Mouse (Mus musculus): ENCODE data around the gene Kirrel3. TPM values are rescaled to one million over a fixed set of nuclear protein-coding genes. Genes with fewer than 3 reads are reported as not detected.

Gene Kirrel3
- polyA plus RNA-seq, 1 experiment from 2014 or later: 6.0 TPM

DNA sequence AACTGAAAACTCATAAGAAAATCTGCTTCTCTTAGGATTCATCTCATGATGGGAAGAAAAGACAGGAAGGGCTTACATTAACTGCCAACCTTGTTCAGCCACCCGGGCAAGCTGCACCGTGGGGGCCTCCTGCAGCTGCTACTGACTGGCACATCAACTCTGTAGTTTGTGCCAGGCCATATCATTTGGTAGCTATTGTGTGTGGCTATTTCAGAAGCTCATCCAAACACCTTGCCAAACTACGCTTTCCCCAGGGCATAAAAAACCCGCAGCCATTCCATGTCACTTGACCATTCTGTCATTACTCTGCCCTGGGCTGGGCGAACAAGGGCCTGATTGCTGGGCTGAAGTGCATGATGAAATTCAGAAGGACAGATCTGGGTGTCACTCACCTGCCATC is 453.9 kb downstream of the Kirrel3 start:
- WGBS: 92% methylated on average over 5 of the region's 5 CpGs
- ATAC-seq (ENCODE audit: low FRiP score) (no peak), DNase-seq (ENCODE audit: low spot score, missing footprints) (no peak)
- H3K4me3 ChIP-seq (ENCODE audit: low read depth, low read length): no peak overlapping the region
- no peak overlapping the region for H3K27ac ChIP-seq (ENCODE audit: low read depth, low read length)
- H3K4me1 ChIP-seq (ENCODE audit: control insufficient read depth, insufficient read depth, low read length): peaks cover 2% of the 10 kb centered on the region; the same call in 1 of the 2 replicates
- H3K4me2 ChIP-seq: no peak overlapping the region
- H3K9ac ChIP-seq (ENCODE audit: low read length): no peak overlapping the region
- H3K36me3 ChIP-seq (ENCODE audit: control insufficient read depth, insufficient read depth, low read length): no peaks in the 10 kb centered on the region
- no peaks in the 10 kb centered on the region for H3K27me3 ChIP-seq (ENCODE audit: control insufficient read depth, insufficient read depth, low read length)
- H3K9me3 ChIP-seq (ENCODE audit: control insufficient read depth, low read length): no peaks in the 10 kb centered on the region

DNA sequence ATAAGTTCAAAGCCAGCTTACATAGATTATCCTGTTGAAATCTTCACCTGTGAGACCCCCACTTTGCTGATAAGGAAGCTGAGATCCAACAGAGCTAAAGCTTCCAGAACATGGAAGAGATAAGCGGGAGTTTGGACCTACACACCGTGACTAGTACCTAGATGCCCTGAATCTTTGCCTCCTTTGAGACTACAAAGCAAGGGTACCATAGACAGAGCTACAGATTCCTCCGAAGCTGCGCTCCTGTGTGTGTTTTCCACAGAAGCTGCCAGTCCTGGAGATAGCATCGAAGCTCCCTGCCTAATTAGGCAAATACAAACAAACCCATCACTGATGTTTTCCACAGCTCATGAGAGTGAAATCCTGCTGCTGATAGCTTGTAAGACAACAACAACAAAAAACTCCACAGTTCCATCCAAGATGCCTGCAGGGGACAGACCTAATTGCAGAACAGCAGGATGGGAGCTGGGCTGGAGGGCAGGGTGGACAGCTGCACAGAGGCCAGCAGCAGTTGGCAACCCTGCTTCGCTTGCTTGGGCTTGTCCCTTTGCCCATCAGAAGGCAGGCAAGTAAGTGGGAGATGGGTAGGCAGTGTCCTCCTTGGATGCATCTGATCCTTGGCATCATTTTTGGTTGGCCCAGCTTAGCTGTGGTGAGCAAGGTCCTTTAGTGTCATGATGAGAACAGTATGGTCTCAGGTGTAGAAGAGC is 456.6 kb downstream of the Kirrel3 start:
- no peak for ATAC-seq (ENCODE audit: low FRiP score)

DNA sequence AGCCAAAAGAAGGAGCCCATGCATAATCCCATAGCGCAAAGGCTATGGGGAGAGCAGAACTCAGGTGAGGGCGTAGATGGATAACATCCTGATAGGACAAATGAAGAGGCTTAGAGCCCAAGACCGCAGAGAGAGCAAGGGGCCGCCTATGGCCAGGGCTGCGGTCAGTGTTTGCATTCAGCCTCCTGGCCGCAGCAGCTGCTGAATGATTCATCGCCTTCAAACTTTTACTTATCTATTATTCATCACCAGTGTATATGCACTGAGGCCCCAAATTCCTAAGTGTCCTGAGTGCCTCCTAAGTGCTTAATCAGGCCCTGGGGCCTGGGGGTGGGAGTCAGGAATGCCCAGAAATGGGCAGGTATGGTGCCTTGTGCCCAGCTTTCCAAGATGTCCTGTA is 457.3 kb downstream of the Kirrel3 start:
- H3K4me1 ChIP-seq (ENCODE audit: control insufficient read depth, insufficient read depth, low read length): peaks cover 2% of the 10 kb centered on the region; the same call in 1 of the 2 replicates
- H3K4me3 ChIP-seq (ENCODE audit: low read depth, low read length): no peak overlapping the region
- no peaks in the 10 kb centered on the region for H3K27me3 ChIP-seq (ENCODE audit: control insufficient read depth, insufficient read depth, low read length)
- 85% methylated on average over 7 of the region's 7 CpGs for WGBS
- H3K27ac ChIP-seq (ENCODE audit: low read depth, low read length): no peak overlapping the region
- no peak for ATAC-seq (ENCODE audit: low FRiP score)
- peak; percentile 76 for DNase-seq (ENCODE audit: low spot score, missing footprints)
- no peak overlapping the region for H3K9ac ChIP-seq (ENCODE audit: low read length)
- H3K9me3 ChIP-seq (ENCODE audit: control insufficient read depth, low read length): no peaks in the 10 kb centered on the region
- no peak overlapping the region for H3K4me2 ChIP-seq
- no peaks in the 10 kb centered on the region for H3K36me3 ChIP-seq (ENCODE audit: control insufficient read depth, insufficient read depth, low read length)

More for the DNA sequence above, 456.6 kb downstream of the Kirrel3 start:
- Histone ChIP-seq H3K4me1 (ENCODE audit: control insufficient read depth, insufficient read depth, low read length) (peaks cover 2% of the 10 kb centered on the region; the same call in 1 of the 2 replicates), H3K9ac (ENCODE audit: low read length) (no peak overlapping the region), H3K36me3 (ENCODE audit: control insufficient read depth, insufficient read depth, low read length) (no peaks in the 10 kb centered on the region), H3K27ac (ENCODE audit: low read depth, low read length) (no peak overlapping the region), H3K4me2 (no peak overlapping the region), H3K9me3 (ENCODE audit: control insufficient read depth, low read length) (no peaks in the 10 kb centered on the region), H3K27me3 (ENCODE audit: control insufficient read depth, insufficient read depth, low read length) (no peaks in the 10 kb centered on the region), H3K4me3 (ENCODE audit: low read depth, low read length) (no peak overlapping the region)
- no peak for DNase-seq (ENCODE audit: low spot score, missing footprints)
- WGBS: 84% methylated on average over 6 of the region's 6 CpGs

DNA sequence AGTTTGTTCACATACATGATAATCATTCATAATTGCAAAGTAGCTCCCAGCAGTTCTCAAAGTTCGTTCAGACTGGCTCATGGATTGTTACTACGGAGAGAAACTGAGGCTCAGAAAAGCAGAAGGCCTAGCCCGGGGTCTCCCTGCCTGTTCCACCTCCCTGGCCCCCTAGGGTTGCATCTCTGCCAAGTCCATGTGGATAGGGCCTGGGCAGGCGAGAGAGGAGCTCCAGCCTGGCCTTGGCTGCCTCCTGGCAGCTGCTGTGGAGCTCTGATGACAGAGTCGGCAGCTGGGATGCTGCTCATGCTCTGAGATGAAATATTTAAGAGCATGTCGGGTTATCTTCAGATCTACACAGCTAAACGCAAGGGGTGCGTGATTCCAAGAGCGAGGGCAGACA is 459.6 kb downstream of the Kirrel3 start:
- Histone ChIP-seq H3K9me3 (ENCODE audit: control insufficient read depth, low read length) (no peaks in the 10 kb centered on the region), H3K4me1 (ENCODE audit: control insufficient read depth, insufficient read depth, low read length) (peaks cover 2% of the 10 kb centered on the region; the same call in 1 of the 2 replicates), H3K36me3 (ENCODE audit: control insufficient read depth, insufficient read depth, low read length) (no peaks in the 10 kb centered on the region), H3K27ac (ENCODE audit: low read depth, low read length) (no peak overlapping the region), H3K4me3 (ENCODE audit: low read depth, low read length) (no peak overlapping the region), H3K4me2 (no peak overlapping the region), H3K27me3 (ENCODE audit: control insufficient read depth, insufficient read depth, low read length) (no peaks in the 10 kb centered on the region), H3K9ac (ENCODE audit: low read length) (no peak overlapping the region)
- ATAC-seq (ENCODE audit: low FRiP score) (no peak), DNase-seq (ENCODE audit: low spot score, missing footprints) (no peak)
- WGBS: 83% methylated on average over 9 of the region's 9 CpGs

DNA sequence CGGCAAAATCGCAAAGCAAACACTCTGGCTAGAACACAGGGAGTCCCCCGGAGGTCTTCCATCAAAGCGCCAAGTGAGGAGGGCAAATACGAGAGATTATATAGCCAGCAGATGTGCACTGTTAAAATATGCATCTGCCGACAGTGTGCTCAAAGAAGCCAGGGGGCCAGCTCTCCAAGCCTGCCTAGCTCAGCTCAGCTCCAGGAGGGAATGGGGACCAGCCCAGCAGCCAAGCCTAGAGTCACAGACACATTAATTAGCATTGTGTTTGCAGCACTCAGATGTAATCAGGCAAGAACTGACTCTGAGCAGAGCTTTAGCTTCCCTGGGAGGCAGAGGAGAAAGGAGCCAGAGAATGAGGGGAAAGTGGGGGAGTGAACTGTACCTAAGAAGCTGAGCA is 461.6 kb downstream of the Kirrel3 start:
- no peak overlapping the region for H3K4me3 ChIP-seq (ENCODE audit: low read depth, low read length)
- no peak overlapping the region for H3K4me2 ChIP-seq
- H3K36me3 ChIP-seq (ENCODE audit: control insufficient read depth, insufficient read depth, low read length): no peaks in the 10 kb centered on the region
- peak; percentile 69 for ATAC-seq (ENCODE audit: low FRiP score)
- peaks cover 4% of the 10 kb centered on the region for H3K4me1 ChIP-seq (ENCODE audit: control insufficient read depth, insufficient read depth, low read length)
- 16% methylated on average over 6 of the region's 6 CpGs for WGBS
- no peak overlapping the region for H3K27ac ChIP-seq (ENCODE audit: low read depth, low read length)
- peak; percentile 86 for DNase-seq (ENCODE audit: low spot score, missing footprints)
- no peaks in the 10 kb centered on the region for H3K27me3 ChIP-seq (ENCODE audit: control insufficient read depth, insufficient read depth, low read length)
- H3K9me3 ChIP-seq (ENCODE audit: control insufficient read depth, low read length): no peaks in the 10 kb centered on the region
- H3K9ac ChIP-seq (ENCODE audit: low read length): no peak overlapping the region

DNA sequence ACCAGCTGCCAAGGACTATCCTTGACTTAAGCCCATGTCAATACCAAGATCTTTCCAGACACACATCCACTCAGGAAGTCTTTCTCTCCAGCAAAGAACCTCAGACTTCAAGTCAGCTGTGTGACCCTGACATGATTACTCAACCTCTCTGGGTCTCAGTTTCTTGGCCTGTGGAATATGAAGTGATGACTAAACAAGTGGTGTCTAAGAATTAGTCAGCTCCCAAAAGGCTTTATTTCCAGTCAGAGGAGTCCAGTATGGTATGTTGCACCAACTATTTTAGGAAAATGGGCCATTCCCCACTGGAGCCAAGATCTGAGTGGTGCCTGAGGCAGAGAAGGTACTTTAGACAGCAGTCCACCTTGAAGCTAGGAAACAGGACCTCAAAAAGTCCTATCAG is 462.0 kb downstream of the Kirrel3 start:
- no peak overlapping the region for H3K27ac ChIP-seq (ENCODE audit: low read depth, low read length)
- no peaks in the 10 kb centered on the region for H3K9me3 ChIP-seq (ENCODE audit: control insufficient read depth, low read length)
- H3K4me2 ChIP-seq: no peak overlapping the region
- ATAC-seq (ENCODE audit: low FRiP score) (no peak), DNase-seq (ENCODE audit: low spot score, missing footprints) (no peak)
- no peak overlapping the region for H3K4me3 ChIP-seq (ENCODE audit: low read depth, low read length)
- peaks cover 5% of the 10 kb centered on the region for H3K4me1 ChIP-seq (ENCODE audit: control insufficient read depth, insufficient read depth, low read length)
- no peak overlapping the region for H3K9ac ChIP-seq (ENCODE audit: low read length)
- no peaks in the 10 kb centered on the region for H3K27me3 ChIP-seq (ENCODE audit: control insufficient read depth, insufficient read depth, low read length)
- no peaks in the 10 kb centered on the region for H3K36me3 ChIP-seq (ENCODE audit: control insufficient read depth, insufficient read depth, low read length)

DNA sequence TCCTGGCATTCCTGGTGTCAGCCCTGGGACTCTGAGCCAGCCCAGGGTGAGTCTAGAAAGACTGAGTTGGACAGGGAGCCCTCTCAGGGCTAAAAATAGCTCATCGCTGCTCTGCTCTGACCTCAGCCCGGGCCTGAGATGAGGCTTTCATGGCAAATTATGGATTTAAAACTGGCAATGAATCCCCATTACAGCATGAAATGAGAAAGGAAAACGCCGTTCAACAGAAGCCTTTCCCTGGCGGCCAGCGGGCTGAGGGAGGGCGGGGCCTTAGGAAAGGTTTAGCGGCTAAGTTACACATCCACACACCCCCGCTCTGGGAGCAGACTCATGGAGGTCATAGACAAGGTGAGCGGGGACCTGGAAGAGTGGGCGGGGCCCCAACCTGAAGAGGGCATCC is 467.7 kb downstream of the Kirrel3 start:
- Histone ChIP-seq H3K27ac (ENCODE audit: low read depth, low read length) (no peak overlapping the region; the same call in 1 of the 2 replicates), H3K4me2 (no peak overlapping the region), H3K9ac (ENCODE audit: low read length) (no peak overlapping the region), H3K4me3 (ENCODE audit: low read depth, low read length) (no peak overlapping the region), H3K9me3 (ENCODE audit: control insufficient read depth, low read length) (no peaks in the 10 kb centered on the region), H3K27me3 (ENCODE audit: control insufficient read depth, insufficient read depth, low read length) (no peaks in the 10 kb centered on the region), H3K4me1 (ENCODE audit: control insufficient read depth, insufficient read depth, low read length) (peaks cover 12% of the 10 kb centered on the region), H3K36me3 (ENCODE audit: control insufficient read depth, insufficient read depth, low read length) (no peaks in the 10 kb centered on the region)
- DNase-seq (ENCODE audit: low spot score, missing footprints) (peak; percentile 28), ATAC-seq (ENCODE audit: low FRiP score) (peak; percentile 52)
- WGBS: 64% methylated on average over 11 of the region's 11 CpGs

DNA sequence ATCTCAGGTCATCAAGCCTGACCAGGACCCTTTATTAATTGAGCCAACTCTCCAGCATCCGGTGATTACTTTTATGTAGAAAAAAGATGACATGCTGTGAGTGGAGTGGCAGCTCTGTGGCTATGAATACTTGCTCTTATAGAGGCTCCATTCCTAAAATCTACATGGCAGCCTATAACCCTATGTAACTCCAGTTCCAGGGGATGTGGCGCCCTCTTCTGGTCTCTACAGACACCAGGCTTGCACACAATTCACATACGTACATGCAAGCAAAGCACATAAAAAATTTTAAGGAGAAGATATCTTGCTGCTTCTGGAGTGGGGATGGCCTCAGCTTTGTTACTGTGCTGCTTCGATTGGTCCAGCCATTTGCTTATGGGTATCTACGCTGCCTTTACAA is 468.5 kb downstream of the Kirrel3 start:
- 60% methylated on average over 5 of the region's 5 CpGs for WGBS
- Histone ChIP-seq H3K36me3 (ENCODE audit: control insufficient read depth, insufficient read depth, low read length) (no peaks in the 10 kb centered on the region), H3K4me2 (no peak overlapping the region), H3K27ac (ENCODE audit: low read depth, low read length) (no peak overlapping the region), H3K9me3 (ENCODE audit: control insufficient read depth, low read length) (no peaks in the 10 kb centered on the region), H3K9ac (ENCODE audit: low read length) (no peak overlapping the region), H3K4me3 (ENCODE audit: low read depth, low read length) (no peak overlapping the region), H3K27me3 (ENCODE audit: control insufficient read depth, insufficient read depth, low read length) (no peaks in the 10 kb centered on the region), H3K4me1 (ENCODE audit: control insufficient read depth, insufficient read depth, low read length) (peaks cover 12% of the 10 kb centered on the region)
- peak; percentile 89 for DNase-seq (ENCODE audit: low spot score, missing footprints)
- ATAC-seq (ENCODE audit: low FRiP score): peak; percentile 63

DNA sequence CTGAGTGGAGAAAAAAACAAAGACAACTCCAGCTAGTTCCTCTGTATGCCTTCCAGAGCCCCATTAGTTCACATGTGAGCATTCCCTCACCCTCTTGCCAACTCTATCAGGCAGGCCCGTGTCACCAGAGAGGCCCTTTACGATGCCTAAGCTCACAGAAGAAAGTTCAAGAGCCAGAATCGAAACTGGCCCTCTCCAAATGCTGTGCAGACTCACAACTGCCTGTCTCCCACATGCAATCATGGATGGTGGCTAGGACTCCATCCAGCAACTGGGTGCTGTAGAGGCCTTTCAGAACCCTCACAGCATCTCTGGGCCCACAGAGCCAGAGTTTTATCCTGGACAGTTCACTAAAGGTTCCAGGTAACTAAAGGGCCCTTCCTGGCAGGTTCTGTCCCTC is 470.8 kb downstream of the Kirrel3 start:
- 92% methylated on average over 3 of the region's 3 CpGs for WGBS
- no peak overlapping the region for H3K4me2 ChIP-seq
- no peaks in the 10 kb centered on the region for H3K9me3 ChIP-seq (ENCODE audit: control insufficient read depth, low read length)
- peaks cover 10% of the 10 kb centered on the region for H3K4me1 ChIP-seq (ENCODE audit: control insufficient read depth, insufficient read depth, low read length)
- DNase-seq (ENCODE audit: low spot score, missing footprints): peak; percentile 72
- no peak overlapping the region for H3K9ac ChIP-seq (ENCODE audit: low read length)
- no peak for ATAC-seq (ENCODE audit: low FRiP score)
- H3K36me3 ChIP-seq (ENCODE audit: control insufficient read depth, insufficient read depth, low read length): no peaks in the 10 kb centered on the region
- no peak overlapping the region for H3K27ac ChIP-seq (ENCODE audit: low read depth, low read length)
- H3K27me3 ChIP-seq (ENCODE audit: control insufficient read depth, insufficient read depth, low read length): no peaks in the 10 kb centered on the region
- H3K4me3 ChIP-seq (ENCODE audit: low read depth, low read length): no peak overlapping the region

Measured in midbrain, embryonic 11.5 days (tissue).